In the genomic region with DNA sequence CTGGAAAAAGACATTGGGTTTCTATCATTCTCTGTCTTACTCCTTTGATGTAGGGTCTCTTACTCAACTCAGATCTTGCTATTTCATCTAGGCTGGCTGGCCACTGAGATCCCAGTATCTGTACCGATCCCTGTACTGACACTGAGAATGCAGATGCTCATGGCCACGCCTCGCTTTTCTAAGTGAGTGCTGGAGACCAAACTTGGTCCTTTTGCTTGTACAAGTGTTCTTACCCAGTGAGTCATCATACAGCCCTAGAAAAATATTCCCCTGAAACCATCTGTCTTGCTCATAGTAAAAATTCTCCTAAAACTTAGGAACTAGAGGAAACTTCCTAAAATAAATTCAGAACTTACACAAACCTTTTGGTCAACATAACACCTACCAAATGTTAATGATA, we compare ENCODE assay signal across 27 mouse cellular contexts.
DNase-seq lines count a peak whose midpoint lies in the region; ATAC-seq and TF ChIP-seq lines count a peak whose summit lies in the region.
"Had no signal": no experiment of that assay in that cellular context is flagged by ENCODE, and none has a peak within 500 bp of the region (broad histone marks: within the 10 kb centered on the region; RNA-seq: fewer than 3 reads in every experiment).

No protein-coding gene starts in this region.

- ATAC-seq in heart, embryonic 12.5 days (ENCODE audit: insufficient number of reproducible peaks, low FRiP score): no peak
- no peak for ATAC-seq in heart, embryonic 14.5 days (ENCODE audit: insufficient number of reproducible peaks, insufficient read depth, low FRiP score, low read depth)
- no peak for ATAC-seq in midbrain, postnatal 0 days (ENCODE audit: low FRiP score)
- ATAC-seq: activated CD4-positive, CD25-positive, alpha-beta regulatory T cell, adult 4 months; CD4-positive, CD25-positive, alpha-beta regulatory T cell, adult 4 months; forebrain, embryonic 13.5 days; forebrain, embryonic 15.5 days; forebrain, postnatal 0 days; Patski had no signal

- no peaks in the 10 kb centered on the region for H3K79me2 ChIP-seq in heart, adult 2 months (replicated peaks; ENCODE audit: control insufficient read depth, insufficient read depth, low read length)

- H3K4me1 ChIP-seq in heart, embryonic 12.5 days (replicated peaks): peaks cover 3% of the 10 kb centered on the region; the same call in 1 of the 2 replicates
- H3K4me1 ChIP-seq in heart, adult 2 months (ENCODE audit: control insufficient read depth, insufficient read depth, low read length): no peaks in the 10 kb centered on the region
- peaks cover 0 to 7% of the 10 kb centered on the region in 2 experiments; a peak in 1 of 4 replicates for H3K4me1 ChIP-seq in heart, embryonic 14.5 days (ENCODE audit: control insufficient read depth in 2 of 2, insufficient read depth in 2 of 2, low read length in 2 of 2)
- H3K4me1 ChIP-seq in midbrain, postnatal 0 days (ENCODE audit: insufficient read depth, low read length): no peaks in the 10 kb centered on the region
- H3K4me1 ChIP-seq: embryonic facial prominence, embryonic 10.5 days; embryonic facial prominence, embryonic 12.5 days; forebrain, embryonic 13.5 days; forebrain, embryonic 15.5 days had no signal

- TF ChIP-seq CTCF in heart, adult 2 months (IDR thresholded peaks at IDR 0.05): no peak
- TF ChIP-seq CTCF in midbrain, postnatal 0 days (IDR thresholded peaks at IDR 0.05): no peak

- TF ChIP-seq EP300 in heart, adult 2 months (IDR thresholded peaks at IDR 0.05; ENCODE audit: insufficient read depth, low read depth, low read length): no peak

- no peak overlapping the region for H3K4me3 ChIP-seq in heart, embryonic 12.5 days
- no peak overlapping the region for H3K4me3 ChIP-seq in heart, adult 2 months
- H3K4me3 ChIP-seq in heart, embryonic 14.5 days (ENCODE audit: control insufficient read depth in 1 of 2, insufficient read depth in 1 of 2, low read depth in 1 of 2, low read length in 2 of 2): no peak overlapping the region
- no peak overlapping the region for H3K4me3 ChIP-seq in midbrain, postnatal 0 days (ENCODE audit: low read depth, low read length)
- H3K4me3 ChIP-seq: embryonic facial prominence, embryonic 10.5 days; embryonic facial prominence, embryonic 12.5 days; forebrain, embryonic 13.5 days; forebrain, embryonic 15.5 days had no signal

- no peak overlapping the region for H3K9ac ChIP-seq in heart, embryonic 12.5 days
- no peak overlapping the region for H3K9ac ChIP-seq in heart, adult 2 months (ENCODE audit: low read depth, low read length)
- H3K9ac ChIP-seq in heart, embryonic 14.5 days (ENCODE audit: low read length): no peak overlapping the region
- no peak overlapping the region for H3K9ac ChIP-seq in midbrain, postnatal 0 days (replicated peaks; ENCODE audit: low read length, poor library complexity, severe bottlenecking)
- H3K9ac ChIP-seq: embryonic facial prominence, embryonic 12.5 days; forebrain, embryonic 13.5 days; forebrain, embryonic 15.5 days; forebrain, postnatal 0 days had no signal

- no peak for TF ChIP-seq POLR2A in heart, adult 2 months (IDR thresholded peaks at IDR 0.05; ENCODE audit: insufficient read depth, low read depth, low read length)

- 0 out of 2 replicates have a peak, but pooled peaks cover 4% of the 10 kb centered on the region for H3K9me3 ChIP-seq in heart, embryonic 12.5 days (replicated peaks)
- no peaks in the 10 kb centered on the region for H3K9me3 ChIP-seq in heart, embryonic 14.5 days (ENCODE audit: control insufficient read depth, low read length)
- no peaks in the 10 kb centered on the region for H3K9me3 ChIP-seq in midbrain, postnatal 0 days (ENCODE audit: low read length)
- H3K9me3 ChIP-seq: embryonic facial prominence, embryonic 10.5 days; embryonic facial prominence, embryonic 12.5 days; forebrain, embryonic 13.5 days; forebrain, embryonic 15.5 days; G1E had no signal

- intact Hi-C loops in heart, adult 2 months (cut with DNase I): no loop called here
- intact Hi-C loops in heart, postnatal 10 days (cut with DNase I): no loop called here

- no peaks in the 10 kb centered on the region for H3K36me3 ChIP-seq in heart, embryonic 12.5 days
- no peaks in the 10 kb centered on the region for H3K36me3 ChIP-seq in heart, adult 2 months (ENCODE audit: control insufficient read depth, insufficient read depth, low read length)
- H3K36me3 ChIP-seq in heart, embryonic 14.5 days (ENCODE audit: control insufficient read depth, insufficient read depth, low read length): no peaks in the 10 kb centered on the region
- H3K36me3 ChIP-seq in midbrain, postnatal 0 days (ENCODE audit: insufficient read depth, low read length): no peaks in the 10 kb centered on the region
- H3K36me3 ChIP-seq: embryonic facial prominence, embryonic 10.5 days; embryonic facial prominence, embryonic 12.5 days; forebrain, embryonic 15.5 days; G1E had no signal

- DNase-seq in heart, adult 2 months: no peak
- DNase-seq in heart, postnatal 10 days: no peak
- DNase-seq in right cerebral cortex, adult 18-20 months: peak; percentile 12
- DNase-seq in right cerebral cortex, postnatal 25 days: no peak
- DNase-seq in brain, adult 2 months (ENCODE audit: low read depth, low spot score): peak; percentile 47
- no peak for DNase-seq in midbrain, postnatal 0 days (ENCODE audit: low spot score)
- DNase-seq: adrenal gland, adult 8-10 months; adrenal gland, postnatal 14 days; adrenal gland, postnatal 36 days; B cell, adult 2 months; cerebellum, adult 11 months; cerebellum, adult 18-20 months; cerebellum, adult 8-10 months; cerebellum, postnatal 10 days; cerebellum, postnatal 25 days; forebrain, postnatal 0 days had no signal

- no peaks in the 10 kb centered on the region for H3K27me3 ChIP-seq in heart, embryonic 12.5 days (replicated peaks)
- H3K27me3 ChIP-seq in heart, adult 2 months (ENCODE audit: control insufficient read depth, insufficient read depth, low read length): no peaks in the 10 kb centered on the region
- H3K27me3 ChIP-seq in heart, embryonic 14.5 days (ENCODE audit: control insufficient read depth, insufficient read depth, low read length): no peaks in the 10 kb centered on the region
- no peaks in the 10 kb centered on the region for H3K27me3 ChIP-seq in midbrain, postnatal 0 days (ENCODE audit: insufficient read depth, low read length)
- H3K27me3 ChIP-seq: CH12.LX; embryonic facial prominence, embryonic 12.5 days; forebrain, embryonic 13.5 days; forebrain, embryonic 15.5 days; Patski had no signal

- 84% methylated on average over 3 of the region's 3 CpGs for WGBS in heart, embryonic 12.5 days
- WGBS in heart, adult 2 months: 88% methylated on average over 3 of the region's 3 CpGs
- 90% methylated on average over 3 of the region's 3 CpGs for WGBS in heart, embryonic 14.5 days
- 92% methylated on average over 3 of the region's 3 CpGs for WGBS in midbrain, postnatal 0 days

- H3K27ac ChIP-seq in heart, embryonic 12.5 days (ENCODE audit: poor library complexity, severe bottlenecking): 0 out of 2 replicates have a peak overlapping the region, but pooled peaks have one; percentile 27
- H3K27ac ChIP-seq in heart, adult 2 months: no peak overlapping the region
- H3K27ac ChIP-seq in heart, embryonic 14.5 days (replicated peaks in 1 of 2; ENCODE audit: control insufficient read depth in 1 of 2, insufficient read depth in 1 of 2, low read depth in 2 of 2, low read length in 2 of 2): 0 out of 4 replicates have a peak overlapping the region, but pooled peaks have one; percentile 3 to 19
- H3K27ac ChIP-seq in midbrain, postnatal 0 days (ENCODE audit: low read depth, low read length): no peak overlapping the region
- H3K27ac ChIP-seq: embryonic facial prominence, embryonic 10.5 days; embryonic facial prominence, embryonic 12.5 days; forebrain, embryonic 13.5 days; forebrain, embryonic 15.5 days had no signal

- no peak overlapping the region for H3K4me2 ChIP-seq in heart, embryonic 12.5 days
- no peak overlapping the region for H3K4me2 ChIP-seq in heart, embryonic 14.5 days (ENCODE audit: low read length)
- no peak overlapping the region for H3K4me2 ChIP-seq in midbrain, postnatal 0 days (ENCODE audit: low read depth, low read length, poor library complexity, severe bottlenecking)
- H3K4me2 ChIP-seq: embryonic facial prominence, embryonic 12.5 days; forebrain, embryonic 13.5 days; forebrain, embryonic 15.5 days had no signal

Comparison
In these comparisons a context has a peak if more than half of its experiments do, and no peak if none do; other contexts are left out.
1. H3K27ac ChIP-seq: peak in heart, embryonic 12.5 days (single experiment) and heart, embryonic 14.5 days (2 of 2); none in heart, adult 2 months (single experiment) and midbrain, postnatal 0 days (single experiment).
2. DNase-seq: peak in right cerebral cortex, adult 18-20 months (single experiment) and brain, adult 2 months (single experiment); none in heart, adult 2 months (0 of 2), heart, postnatal 10 days (0 of 2), right cerebral cortex, postnatal 25 days (single experiment) and midbrain, postnatal 0 days (single experiment).